Mouse (Mus musculus) regulatory T cell (primary cell): ENCODE data around the gene H2al1a.
"Not testable (repeated sequence)": the region's sequence is repeated elsewhere in the genome, so short reads cannot be mapped to it uniquely, and the experiment has no call there.

Experiments used
- in situ Hi-C: fragments of 300-600 bp; cut with MboI, MseI; formaldehyde crosslinking; loops from one replicate; pipeline ENCODE4 v1.15.1; 2025; ENCODE audit warnings: high pct_unique_total_duplicates

Gene H2al1a

GRCm38 (mm10) chrX:11327522-11327921 is 28.5 kb downstream of the H2al1a start, which contains the start of gene H2al1j:
Gene H2al1j, plus strand, starts transcription at chrX:11327822.
- in situ Hi-C loops, result not testable (repeated sequence)

GRCm38 (mm10) chrX:11345762-11346161 is 46.7 kb downstream of the H2al1a start:
- in situ Hi-C loops, result no loop called here

GRCm38 (mm10) chrX:11346756-11347155 is 47.7 kb downstream of the H2al1a start:
- in situ Hi-C loops, result no loop called here
